8 mouse cellular contexts compared by ENCODE assay signal in the genomic region with DNA sequence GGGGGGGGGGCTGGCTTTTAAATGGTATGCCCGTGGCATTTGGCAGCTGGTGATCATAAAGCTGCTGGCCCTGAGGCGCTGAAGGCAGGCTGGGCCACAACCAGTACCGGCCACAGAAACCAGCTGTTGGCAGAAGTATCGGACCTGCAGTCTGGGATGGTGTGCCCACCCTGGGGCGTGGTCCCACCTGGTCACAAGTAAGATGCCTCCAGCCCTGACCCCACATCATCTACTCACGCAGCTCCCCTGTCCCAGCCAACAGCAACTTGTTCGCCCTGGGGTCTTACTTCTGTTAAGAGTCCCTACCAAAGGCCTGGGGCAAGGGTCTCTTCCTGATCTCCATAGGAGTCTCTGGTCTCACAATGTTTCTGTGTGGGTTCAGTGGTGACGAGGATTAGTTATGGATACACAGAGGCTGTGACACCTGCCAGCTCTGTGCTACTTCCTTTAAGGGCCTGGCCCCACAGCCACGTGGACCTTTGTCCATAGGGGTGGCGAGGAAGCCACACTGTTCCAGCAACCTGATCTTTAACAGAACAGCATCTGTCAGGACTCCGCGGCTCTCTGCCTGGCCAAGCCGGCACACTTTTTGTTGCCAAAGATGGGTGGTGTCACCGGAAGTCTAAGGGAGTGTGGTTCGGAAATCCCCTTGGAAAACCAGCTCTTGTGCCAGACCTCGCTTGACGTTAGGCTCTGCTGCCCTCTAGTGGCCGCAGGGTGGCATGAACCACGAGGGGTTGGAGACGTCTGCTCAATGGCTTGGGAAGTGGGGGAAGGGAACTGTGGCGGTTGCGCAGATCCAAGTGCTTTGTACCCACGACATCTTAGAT.
A peak's percentile ranks its signal among the peaks of the same experiment; 100 is the strongest.
DNase-seq lines count a peak whose midpoint lies in the region; ATAC-seq and TF ChIP-seq lines count a peak whose summit lies in the region.

No protein-coding gene starts in this region.

- no peaks in the 10 kb centered on the region for H3K4me1 ChIP-seq in hindbrain, embryonic 12.5 days

- no peak overlapping the region for H3K27ac ChIP-seq in hindbrain, embryonic 12.5 days

- peak overlapping the region; percentile 17 for H3K4me3 ChIP-seq in hindbrain, embryonic 12.5 days

- CTCF ChIA-PET in Patski (lab: Charles Lee) = interaction anchor here (0.8 to 1.7 kb wide), 4 partner anchors 10 to 83 kb away, joined by 3 to 7 read pairs (median 3); no protein-coding TSS in a partner anchor

- peak overlapping the region; percentile 46 for H3K4me2 ChIP-seq in hindbrain, embryonic 12.5 days (replicated peaks)

- H3K27me3 ChIP-seq in Patski = no peaks in the 10 kb centered on the region
- H3K27me3 ChIP-seq in hindbrain, embryonic 12.5 days = peaks cover 2% of the 10 kb centered on the region; the same call in 1 of the 2 replicates

- peak overlapping the region; percentile 27; the same call in 1 of the 2 replicates for H3K9ac ChIP-seq in hindbrain, embryonic 12.5 days

- ATAC-seq in Patski = peak; percentile 89
- ATAC-seq in hindbrain, embryonic 12.5 days (ENCODE audit: low FRiP score) = peak; percentile 93

- WGBS in hindbrain, embryonic 12.5 days = 29% methylated on average over 23 of the region's 23 CpGs

- H3K36me3 ChIP-seq in hindbrain, embryonic 12.5 days = no peaks in the 10 kb centered on the region

- POLR2A ChIA-PET in Patski (lab: Charles Lee) = no interaction called here

- no peak for TF ChIP-seq CTCF in Patski (IDR thresholded peaks at IDR 0.05)

- DNase-seq in Patski (ENCODE audit: low read depth, low spot score) = peak; percentile 58
- DNase-seq in cerebellum, postnatal 10 days = peak; percentile 95 to 96
- DNase-seq in frontal cortex, postnatal 10 days (ENCODE audit: low spot score in 2 of 2) = peak; percentile 81 to 88
- DNase-seq in layer of hippocampus, postnatal 14 days (ENCODE audit: low spot score in 2 of 2) = peak; percentile 88 to 91
- peak; percentile 94 for DNase-seq in lung, postnatal 10 days
- DNase-seq in ovary, postnatal 14 days (ENCODE audit: low spot score) = peak; percentile 88
- DNase-seq in thymus, postnatal 10 days (ENCODE audit: low spot score in 2 of 2) = peak; percentile 76 to 82

- no peaks in the 10 kb centered on the region for H3K9me3 ChIP-seq in hindbrain, embryonic 12.5 days (replicated peaks)

- in situ Hi-C loops in Patski (cut with MboI; ENCODE audit: low pct_unique_long_range_greater_than_20kb) = loop anchor here (25.0 kb wide), 2 partner anchors 345 to 520 kb away; no protein-coding TSS in a partner anchor
